Mouse (Mus musculus) hindbrain, embryonic 16.5 days (tissue): ENCODE data around the gene Gstm4. TPM values are rescaled to one million over a fixed set of nuclear protein-coding genes. Genes with fewer than 3 reads are reported as not detected.
A peak's percentile ranks its signal among the peaks of the same experiment; 100 is the strongest.

Experiments used
- ATAC-seq: fragments of 200-750 bp; cut with Nextera tagmentation; 2 replicates; pipeline ENCODE4 v1.8.0; 2017; ENCODE audit warnings: moderate TSS enrichment, moderate library complexity
- H3K27ac ChIP-seq: fragments of 300-500 bp; sonication (generic); 2 replicates; pipeline ENCODE4 v1.5.1; 2014; ENCODE audit warnings: low read depth, mild to moderate bottlenecking, control low read depth, low read length, moderate library complexity
- H3K27me3 ChIP-seq: fragments of 300-500 bp; sonication (generic); replicated peaks from 2 replicates; pipeline ENCODE4 v1.6.1; 2014; ENCODE audit warnings: low read length; ENCODE audit not compliant: control insufficient read depth, insufficient read depth
- H3K36me3 ChIP-seq: fragments of 300-500 bp; sonication (generic); 2 replicates; pipeline ENCODE4 v1.6.1; 2014; ENCODE audit warnings: mild to moderate bottlenecking, low read length, moderate library complexity, mixed read lengths; ENCODE audit not compliant: control insufficient read depth, insufficient read depth
- H3K4me1 ChIP-seq: fragments of 300-500 bp; sonication (generic); 2 replicates; pipeline ENCODE4 v1.6.1; 2014; ENCODE audit warnings: low read depth, low read length; ENCODE audit not compliant: control insufficient read depth, insufficient read depth
- H3K4me2 ChIP-seq: fragments of 300-500 bp; sonication (generic); 2 replicates; pipeline ENCODE4 v1.6.1; 2014; ENCODE audit warnings: mild to moderate bottlenecking, low read length, control low read depth, moderate library complexity
- H3K4me3 ChIP-seq: fragments of 300-500 bp; sonication (generic); 2 replicates; pipeline ENCODE4 v1.5.1; 2014; ENCODE audit warnings: mild to moderate bottlenecking, low read length, control low read depth, moderate library complexity
- H3K9ac ChIP-seq: fragments of 300-500 bp; sonication (generic); 2 replicates; pipeline ENCODE4 v1.6.1; 2014; ENCODE audit warnings: low read depth, mild to moderate bottlenecking, control low read depth, low read length, moderate library complexity
- H3K9me3 ChIP-seq: fragments of 300-500 bp; sonication (generic); 2 replicates; pipeline ENCODE4 v1.6.1; 2014; ENCODE audit warnings: mild to moderate bottlenecking, low read length, moderate library complexity; ENCODE audit not compliant: control insufficient read depth
- WGBS: fragments of 180-500 bp; shearing (Covaris S2); extraction: QIAGEN DNeasy Blood & Tissue Kit; methylation state at CpG from one replicate; pipeline ENCODE4 v1.1.7; 2014; 5-methylcytosine and 5-hydroxymethylcytosine counted together
- polyA plus RNA-seq: library from polyadenylated mRNA; unstranded; fragments of >200 nt; fragmentation: Nextera tagmentation; extraction: Ambion mirVana; gene quantifications from 2 replicates; pipeline ENCODE4 v1.2.1, GENCODE M21; 2015

Gstm4 gene
- polyA plus RNA-seq, 1 experiment from 2014 or later: 22.9 TPM

DNA sequence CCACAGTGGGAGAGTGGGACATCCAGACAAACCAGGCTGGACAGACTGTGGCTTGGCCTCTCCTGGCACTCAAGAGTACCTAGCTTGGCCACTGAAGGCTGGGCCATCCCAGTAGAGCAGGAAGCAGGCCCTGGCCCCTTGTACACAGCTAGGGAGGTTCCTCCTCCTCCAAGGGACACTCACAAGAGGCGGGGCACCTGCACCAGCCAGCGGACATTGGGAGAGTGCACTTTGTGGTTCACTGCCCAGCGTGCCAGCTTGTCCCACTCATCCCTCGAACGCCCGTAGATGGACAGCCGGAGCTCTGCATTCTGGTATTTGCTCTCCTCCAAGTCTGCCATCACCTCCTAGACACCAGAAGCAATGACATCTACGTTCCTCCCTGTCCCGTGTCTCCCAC is 32.1 kb upstream of the Gstm4 start:
- Histone ChIP-seq H3K27me3 (no peaks in the 10 kb centered on the region), H3K4me2 (no peak overlapping the region), H3K27ac (no peak overlapping the region), H3K4me3 (no peak overlapping the region), H3K9ac (no peak overlapping the region), H3K36me3 (peaks cover 37% of the 10 kb centered on the region), H3K9me3 (no peaks in the 10 kb centered on the region), H3K4me1 (peaks cover 10% of the 10 kb centered on the region; the same call in 1 of the 2 replicates)
- ATAC-seq: no peak
- 94% methylated on average over 9 of the region's 9 CpGs for WGBS

DNA sequence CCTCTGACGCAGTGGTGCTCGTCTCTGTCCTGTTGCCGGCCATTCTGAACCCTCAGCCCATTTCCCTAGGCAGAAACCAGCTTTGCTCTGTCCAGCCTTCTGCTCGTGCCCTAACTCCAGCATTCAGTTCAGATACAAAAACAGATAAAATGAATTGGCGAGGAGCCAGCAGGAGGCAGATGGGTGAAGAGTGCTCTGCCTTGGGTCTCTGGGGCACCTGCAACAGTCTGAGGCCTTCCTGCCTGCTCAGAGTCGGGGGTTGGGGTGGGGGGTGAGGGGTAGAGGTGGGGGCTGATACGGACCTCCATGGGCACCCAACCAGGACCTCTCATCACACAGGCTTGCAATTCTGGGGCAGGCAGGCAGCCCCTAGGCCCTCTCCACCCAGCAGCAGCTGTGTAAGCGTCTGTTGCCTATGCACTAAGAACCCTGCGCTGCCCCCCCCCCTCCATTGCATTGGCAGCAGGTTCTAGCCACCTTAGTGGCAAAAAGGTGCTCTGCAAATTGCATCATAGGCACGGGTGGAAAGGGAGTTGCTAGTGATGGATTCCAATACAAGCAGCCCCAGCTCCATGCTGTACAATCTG is 28.4 kb upstream of the Gstm4 start:
- ATAC-seq: peak; percentile 40; the same call in 1 of the 2 replicates
- peaks cover 35% of the 10 kb centered on the region for H3K36me3 ChIP-seq

DNA sequence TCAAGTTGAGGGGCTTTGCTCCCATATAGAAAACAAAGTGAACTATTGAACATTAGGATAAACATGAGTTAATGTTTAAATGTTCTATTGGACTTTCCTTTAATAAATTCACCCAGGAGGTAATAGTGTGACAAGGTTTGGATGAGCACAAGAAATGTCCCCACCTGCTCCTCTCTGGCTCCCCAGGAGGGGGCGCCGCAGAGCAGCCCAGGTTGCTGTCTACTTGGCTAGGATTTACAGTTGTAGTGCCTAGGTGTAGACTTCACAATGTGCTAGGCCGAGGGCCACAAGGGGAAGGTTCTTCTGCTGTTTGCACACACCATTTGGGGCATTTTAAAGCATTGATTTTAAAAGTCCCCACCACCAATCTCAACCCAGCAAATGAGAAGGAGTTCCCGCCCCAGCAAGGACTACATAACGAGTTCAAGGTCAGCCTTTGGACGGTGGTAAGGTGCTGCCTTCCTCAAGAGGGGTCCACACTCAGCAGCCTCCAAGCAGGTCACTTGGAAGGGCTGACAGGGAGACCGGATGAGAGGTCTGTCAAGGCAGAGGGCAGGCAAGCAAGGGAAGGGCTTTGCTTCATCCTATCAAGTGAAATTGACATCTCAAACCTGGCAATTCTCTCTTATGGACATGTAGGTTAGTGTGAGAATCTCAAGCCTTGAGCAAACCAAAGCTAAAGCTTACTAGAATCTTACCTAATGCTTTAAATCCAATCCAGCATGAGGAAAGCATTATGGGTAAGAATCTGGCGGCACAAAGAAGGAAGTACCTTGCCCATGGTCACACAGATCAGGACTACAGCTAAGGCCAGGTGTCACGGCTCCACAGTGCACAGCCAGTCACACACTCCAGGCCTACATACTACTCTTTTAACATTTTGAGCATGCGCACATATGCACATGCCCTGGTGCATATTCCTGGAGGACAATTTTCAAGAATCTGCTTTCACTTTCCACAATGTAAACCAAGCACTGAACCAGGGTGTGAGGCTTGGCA is 25.9 kb upstream of the Gstm4 start:
- WGBS: 69% methylated on average over 10 of the region's 10 CpGs
- no peak for ATAC-seq

More for the DNA sequence above, 28.4 kb upstream of the Gstm4 start:
- WGBS: 64% methylated on average over 9 of the region's 10 CpGs
- H3K27me3 ChIP-seq: no peaks in the 10 kb centered on the region
- no peak overlapping the region for H3K4me2 ChIP-seq
- no peaks in the 10 kb centered on the region for H3K9me3 ChIP-seq
- no peak overlapping the region for H3K27ac ChIP-seq
- H3K9ac ChIP-seq: no peak overlapping the region
- H3K4me3 ChIP-seq: no peak overlapping the region
- H3K4me1 ChIP-seq: peaks cover 7% of the 10 kb centered on the region; the same call in 1 of the 2 replicates

DNA sequence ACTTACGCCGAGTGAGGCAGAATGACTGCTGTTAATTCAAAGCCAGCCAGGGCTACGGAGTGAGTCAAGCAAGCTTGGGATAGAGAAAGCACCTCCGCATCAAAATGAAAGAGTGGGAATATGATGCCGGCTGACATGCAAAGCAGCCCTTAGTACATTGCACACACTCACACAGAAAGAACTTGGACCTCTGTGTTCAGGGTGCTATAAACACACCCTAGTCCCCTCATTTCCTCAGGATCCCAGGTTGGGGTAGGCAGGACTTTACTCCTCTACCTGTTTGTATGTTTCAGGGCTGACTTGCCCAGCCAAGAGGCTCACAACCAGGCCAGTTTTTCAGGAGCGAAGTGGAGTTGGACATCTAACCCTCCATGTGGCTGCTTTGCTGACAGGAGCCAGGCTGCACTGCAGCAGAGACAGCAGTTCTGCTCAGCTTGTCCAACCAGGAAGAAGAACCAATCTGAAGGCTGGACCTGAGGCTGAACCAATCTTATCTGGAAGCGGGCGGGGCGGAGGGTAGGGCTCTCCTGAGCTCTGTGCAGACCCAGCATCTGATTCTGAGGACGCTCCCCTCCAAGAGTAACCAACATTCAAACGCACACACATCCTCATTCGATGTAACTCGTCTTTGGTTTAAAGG is 24.7 kb upstream of the Gstm4 start:
- Histone ChIP-seq H3K4me1 (peaks cover 7% of the 10 kb centered on the region; the same call in 1 of the 2 replicates), H3K4me2 (no peak overlapping the region), H3K27me3 (no peaks in the 10 kb centered on the region), H3K36me3 (0 out of 2 replicates have a peak, but pooled peaks cover 2% of the 10 kb centered on the region), H3K9ac (no peak overlapping the region), H3K4me3 (no peak overlapping the region), H3K9me3 (no peaks in the 10 kb centered on the region), H3K27ac (no peak overlapping the region)
- no peak for ATAC-seq
- 86% methylated on average over 13 of the region's 13 CpGs for WGBS

More for the DNA sequence above, 25.9 kb upstream of the Gstm4 start:
- no peak overlapping the region for H3K4me2 ChIP-seq
- H3K27me3 ChIP-seq: no peaks in the 10 kb centered on the region
- H3K36me3 ChIP-seq: peaks cover 14% of the 10 kb centered on the region
- peaks cover 7% of the 10 kb centered on the region; the same call in 1 of the 2 replicates for H3K4me1 ChIP-seq
- no peak overlapping the region for H3K27ac ChIP-seq
- H3K9ac ChIP-seq: no peak overlapping the region
- no peaks in the 10 kb centered on the region for H3K9me3 ChIP-seq
- H3K4me3 ChIP-seq: no peak overlapping the region

DNA sequence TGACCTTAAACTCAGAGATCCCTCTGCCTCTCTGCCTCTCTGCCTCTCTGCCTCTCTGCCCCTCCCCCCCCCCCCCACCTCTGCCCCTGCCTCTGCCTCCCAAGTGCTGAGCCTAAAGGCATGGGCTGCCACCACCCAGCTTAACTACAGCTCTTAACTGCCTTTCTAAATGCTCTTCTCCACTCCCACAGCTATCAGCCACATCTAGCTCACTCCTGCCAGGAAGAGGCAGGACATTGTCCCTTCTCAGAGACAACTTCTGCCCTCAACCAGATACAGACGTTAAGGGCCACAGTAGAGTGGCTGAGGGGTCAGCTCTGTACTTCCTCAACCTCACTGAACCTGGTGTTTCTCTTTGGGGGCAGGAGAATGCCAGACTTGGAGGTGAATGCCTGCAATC is 24.1 kb upstream of the Gstm4 start:
- Histone ChIP-seq H3K9me3 (no peaks in the 10 kb centered on the region), H3K4me3 (no peak overlapping the region), H3K9ac (no peak overlapping the region), H3K36me3 (no peaks in the 10 kb centered on the region), H3K27ac (no peak overlapping the region), H3K4me1 (peaks cover 7% of the 10 kb centered on the region; the same call in 1 of the 2 replicates), H3K4me2 (no peak overlapping the region), H3K27me3 (0 out of 2 replicates have a peak, but pooled peaks cover 2% of the 10 kb centered on the region)
- no peak for ATAC-seq
- 37% methylated on average over 1 of the region's 1 CpGs for WGBS

DNA sequence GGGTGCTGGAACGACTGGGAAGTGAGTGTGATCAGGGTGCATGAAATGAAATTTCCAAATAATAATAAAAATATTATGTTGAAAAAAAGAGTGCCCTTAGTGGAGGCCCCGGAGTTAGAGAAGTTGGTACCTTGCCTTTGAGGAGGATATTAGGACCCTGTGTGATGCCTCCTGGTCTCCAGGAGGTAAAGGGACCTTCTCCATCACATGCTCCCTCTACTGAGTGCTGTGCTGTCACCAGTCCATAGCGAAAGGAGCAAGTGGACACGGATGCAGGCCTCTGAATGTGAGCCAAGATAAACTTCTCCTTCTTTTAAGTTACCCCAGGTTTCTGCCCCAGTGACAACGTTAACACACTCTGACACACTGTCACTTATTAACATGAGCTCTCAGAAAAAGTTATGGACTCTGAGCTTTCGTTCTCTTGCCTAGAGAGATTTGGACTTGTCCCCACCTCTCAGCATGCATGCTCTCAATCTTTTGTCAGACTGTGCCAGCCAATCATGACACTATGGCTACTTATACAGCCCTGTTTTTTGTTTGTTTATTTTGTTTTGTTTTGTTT is 22.8 kb upstream of the Gstm4 start:
- no peaks in the 10 kb centered on the region for H3K4me1 ChIP-seq
- no peaks in the 10 kb centered on the region for H3K9me3 ChIP-seq
- 63% methylated on average over 6 of the region's 6 CpGs for WGBS
- no peak for ATAC-seq
- H3K9ac ChIP-seq: no peak overlapping the region
- H3K4me3 ChIP-seq: no peak overlapping the region
- H3K36me3 ChIP-seq: no peaks in the 10 kb centered on the region
- 0 out of 2 replicates have a peak, but pooled peaks cover 2% of the 10 kb centered on the region for H3K27me3 ChIP-seq
- H3K27ac ChIP-seq: no peak overlapping the region
- no peak overlapping the region for H3K4me2 ChIP-seq

DNA sequence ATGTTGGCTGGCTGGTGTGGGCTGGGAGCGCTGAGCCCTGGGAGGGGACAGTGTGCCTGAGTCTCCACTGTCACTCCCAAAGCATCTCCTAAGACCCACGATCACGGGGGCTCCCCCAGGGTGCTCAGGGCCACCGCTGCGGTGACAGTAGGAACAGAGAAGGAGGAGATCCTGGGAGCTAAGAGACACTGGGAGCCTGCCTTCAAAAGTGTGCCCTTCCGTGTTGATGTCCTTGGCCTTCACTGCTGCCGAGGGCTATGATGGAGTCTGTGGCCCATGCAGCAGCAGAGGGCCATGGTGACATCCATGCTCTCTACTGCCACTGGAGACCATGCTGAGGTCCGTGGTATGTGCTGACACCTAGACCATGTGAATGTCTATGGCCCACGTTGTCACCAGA is 20.9 kb upstream of the Gstm4 start:
- ATAC-seq: no peak
- H3K27me3 ChIP-seq: 0 out of 2 replicates have a peak, but pooled peaks cover 2% of the 10 kb centered on the region

DNA sequence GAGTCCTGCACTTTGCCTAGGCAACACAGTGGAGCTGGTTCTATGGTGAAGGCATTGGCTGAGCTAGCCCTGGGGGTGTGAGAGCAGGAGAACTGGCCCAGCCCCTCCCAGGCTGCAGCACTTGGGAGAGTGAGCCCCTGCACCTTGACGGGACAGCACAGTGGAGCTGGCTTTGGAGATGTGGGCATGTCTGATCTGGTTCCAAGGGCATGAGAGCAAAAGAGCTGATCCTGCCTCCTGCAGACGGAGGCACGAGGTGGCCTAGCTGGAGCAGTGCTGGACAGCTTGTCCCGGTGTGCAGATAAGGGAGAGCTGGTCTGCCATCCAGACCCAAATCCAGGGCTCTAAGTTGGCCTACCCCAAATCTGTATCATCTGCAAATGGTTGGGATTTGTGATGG is 20.0 kb upstream of the Gstm4 start:
- Histone ChIP-seq H3K27ac (no peak overlapping the region), H3K4me2 (no peak overlapping the region), H3K27me3 (0 out of 2 replicates have a peak, but pooled peaks cover 2% of the 10 kb centered on the region), H3K9ac (no peak overlapping the region), H3K9me3 (no peaks in the 10 kb centered on the region), H3K4me1 (no peaks in the 10 kb centered on the region), H3K36me3 (no peaks in the 10 kb centered on the region), H3K4me3 (no peak overlapping the region)
- WGBS: 82% methylated on average over 4 of the region's 4 CpGs
- ATAC-seq: no peak

More for the DNA sequence above, 20.9 kb upstream of the Gstm4 start:
- no peaks in the 10 kb centered on the region for H3K9me3 ChIP-seq
- no peak overlapping the region for H3K27ac ChIP-seq
- H3K9ac ChIP-seq: no peak overlapping the region
- H3K4me3 ChIP-seq: no peak overlapping the region
- 87% methylated on average over 9 of the region's 9 CpGs for WGBS
- no peak overlapping the region for H3K4me2 ChIP-seq
- no peaks in the 10 kb centered on the region for H3K4me1 ChIP-seq
- H3K36me3 ChIP-seq: no peaks in the 10 kb centered on the region
